Mouse (Mus musculus) limb, embryonic 14.5 days (tissue): ENCODE measurements around the gene Becn1. TPM values are rescaled to one million over a fixed set of nuclear protein-coding genes. Genes with fewer than 3 reads are reported as not detected.

Experiments
- ATAC-seq: fragments of 200-750 bp; cut with Nextera tagmentation; 2 replicates; pipeline ENCODE4 v1.8.0; 2017; ENCODE audit warnings: low read depth, moderate number of reproducible peaks, moderate TSS enrichment; ENCODE audit not compliant: low FRiP score
- DNase-seq: peaks from one replicate; pipeline ENCODE4 v3.0.0-alpha.2; 2015; ENCODE audit warnings: low spot score
- H3K27ac ChIP-seq: fragments of 300-500 bp; sonication (generic); replicated peaks from 2 replicates; pipeline ENCODE4 v1.5.1; 2014; ENCODE audit warnings: low read depth, mild to moderate bottlenecking, low read length, moderate library complexity, mixed read lengths
- H3K27me3 ChIP-seq: fragments of 300-500 bp; sonication (generic); 2 replicates; pipeline ENCODE4 v1.6.1; 2014; ENCODE audit warnings: low read length, mixed read lengths; ENCODE audit not compliant: control insufficient read depth, insufficient read depth
- H3K36me3 ChIP-seq: fragments of 300-500 bp; sonication (generic); 2 replicates; pipeline ENCODE4 v1.6.1; 2014; ENCODE audit warnings: mild to moderate bottlenecking, low read length, moderate library complexity, mixed read lengths; ENCODE audit not compliant: control insufficient read depth, insufficient read depth
- H3K4me1 ChIP-seq: fragments of 300-500 bp; sonication (generic); 2 replicates; pipeline ENCODE4 v1.6.1; 2014; ENCODE audit warnings: antibody characterized with exemption, low read length, mixed read lengths; ENCODE audit not compliant: control insufficient read depth, insufficient read depth
- H3K4me2 ChIP-seq: fragments of 300-500 bp; sonication (generic); replicated peaks from 2 replicates; pipeline ENCODE4 v1.6.1; 2014; ENCODE audit warnings: low read depth, mild to moderate bottlenecking, low read length, moderate library complexity; ENCODE audit not compliant: severe bottlenecking
- H3K4me3 ChIP-seq: fragments of 300-500 bp; sonication (generic); replicated peaks from 2 replicates; pipeline ENCODE4 v1.5.1; 2014; ENCODE audit warnings: low read length
- H3K9ac ChIP-seq: fragments of 300-500 bp; sonication (generic); 2 replicates; pipeline ENCODE4 v1.6.1; 2014; ENCODE audit warnings: mild to moderate bottlenecking, low read depth, low read length, moderate library complexity; ENCODE audit not compliant: severe bottlenecking
- H3K9me3 ChIP-seq: fragments of 300-500 bp; sonication (generic); 2 replicates; pipeline ENCODE4 v1.6.1; 2016; ENCODE audit warnings: low read length; ENCODE audit not compliant: control insufficient read depth
- POLR2A ChIP-seq: fragments of 200-500 bp; IDR thresholded peaks from 2 replicates; pipeline ENCODE4 v1.8.0; 2012; ENCODE audit warnings: inconsistent platforms, mild to moderate bottlenecking, moderate library complexity, borderline replicate concordance; ENCODE audit not compliant: insufficient read depth, insufficient read length; ENCODE audit errors: extremely low read depth
- WGBS: fragments of 180-500 bp; shearing (Covaris S2); extraction: QIAGEN DNeasy Blood & Tissue Kit; methylation state at CpG from one replicate; pipeline ENCODE4 v1.1.7; 2014; 5-methylcytosine and 5-hydroxymethylcytosine counted together
- polyA plus RNA-seq, 2 experiments: library from polyadenylated mRNA; depleted of rRNA in 1 of 2; stranded (reverse) in 1 of 2; unstranded in 1 of 2; fragments of >200 nt; fragmentation: Nextera tagmentation in 1 of 2; extraction: Ambion mirVana in 1 of 2; gene quantifications; 2 replicates each; pipeline versions ENCODE4 v1.2.1 to v1.2.3; 2012 to 2014

The Becn1 gene
- polyA plus RNA-seq, 2 experiments, result 86.5 to 118 TPM

GRCm38 (mm10) chr11:101347083-101347775 is 45.1 kb upstream of the Becn1 start:
- WGBS, result 73% methylated on average over 10 of the region's 10 CpGs
- no peaks in the 10 kb centered on the region for H3K36me3 ChIP-seq
- no peak for TF ChIP-seq POLR2A
- H3K9ac ChIP-seq, result no peak overlapping the region
- ATAC-seq (no peak), DNase-seq (no peak)
- no peaks in the 10 kb centered on the region for H3K4me1 ChIP-seq
- H3K4me2 ChIP-seq, result no peak overlapping the region
- H3K9me3 ChIP-seq, result no peaks in the 10 kb centered on the region
- H3K4me3 ChIP-seq, result no peak overlapping the region
- no peak overlapping the region for H3K27ac ChIP-seq
- H3K27me3 ChIP-seq, result no peaks in the 10 kb centered on the region

GRCm38 (mm10) chr11:101338123-101338760 is 36.2 kb upstream of the Becn1 start:
- Histone ChIP-seq H3K9me3 (no peaks in the 10 kb centered on the region), H3K36me3 (no peaks in the 10 kb centered on the region), H3K9ac (peak overlapping the region; percentile 31; the same call in 1 of the 2 replicates), H3K27me3 (no peaks in the 10 kb centered on the region), H3K4me3 (peak overlapping the region; percentile 13; the same call in 1 of the 2 replicates), H3K4me1 (peaks cover 8% of the 10 kb centered on the region), H3K4me2 (peak overlapping the region; percentile 44), H3K27ac (no peak overlapping the region; the same call in 1 of the 2 replicates)
- whole genome bisulfite sequencing, result 2% methylated on average over 9 of the region's 9 CpGs
- DNase-seq (peak; percentile 49), ATAC-seq (peak; percentile 85; the same call in 1 of the 2 replicates)
- TF ChIP-seq POLR2A, result no peak

- ATAC-seq, result no peak
Measured at GRCm38 (mm10) chr11:101335685-101336084, 33.6 kb upstream of the Becn1 start.

GRCm38 (mm10) chr11:101334516-101334915 is 32.4 kb upstream of the Becn1 start:
- no peaks in the 10 kb centered on the region for H3K9me3 ChIP-seq
- H3K9ac ChIP-seq, result no peak overlapping the region
- H3K4me1 ChIP-seq, result peaks cover 8% of the 10 kb centered on the region
- H3K27ac ChIP-seq, result no peak overlapping the region
- no peak overlapping the region for H3K4me3 ChIP-seq
- no peaks in the 10 kb centered on the region for H3K36me3 ChIP-seq
- DNase-seq (no peak), ATAC-seq (no peak)
- WGBS, result 9% methylated on average over 6 of the region's 6 CpGs
- H3K4me2 ChIP-seq, result no peak overlapping the region
- no peak for TF ChIP-seq POLR2A
- no peaks in the 10 kb centered on the region for H3K27me3 ChIP-seq

More at GRCm38 (mm10) chr11:101335685-101336084, 33.6 kb upstream of the Becn1 start:
- Histone ChIP-seq H3K27me3 (no peaks in the 10 kb centered on the region), H3K4me2 (no peak overlapping the region), H3K9me3 (no peaks in the 10 kb centered on the region), H3K36me3 (no peaks in the 10 kb centered on the region), H3K4me1 (peaks cover 8% of the 10 kb centered on the region), H3K27ac (no peak overlapping the region), H3K4me3 (no peak overlapping the region), H3K9ac (no peak overlapping the region)
- no peak for DNase-seq
- no peak for TF ChIP-seq POLR2A
- WGBS, result 81% methylated on average over 9 of the region's 9 CpGs

- 25% methylated on average over 10 of the region's 10 CpGs for WGBS
- H3K9ac ChIP-seq, result no peak overlapping the region
- no peak for TF ChIP-seq POLR2A
Measured at GRCm38 (mm10) chr11:101334023-101334422, 31.9 kb upstream of the Becn1 start.

More at GRCm38 (mm10) chr11:101334023-101334422, 31.9 kb upstream of the Becn1 start:
- DNase-seq (no peak), ATAC-seq (no peak)
- H3K27ac ChIP-seq, result no peak overlapping the region
- peaks cover 8% of the 10 kb centered on the region for H3K4me1 ChIP-seq
- H3K9me3 ChIP-seq, result no peaks in the 10 kb centered on the region
- H3K4me2 ChIP-seq, result no peak overlapping the region
- H3K27me3 ChIP-seq, result no peaks in the 10 kb centered on the region
- H3K4me3 ChIP-seq, result no peak overlapping the region
- H3K36me3 ChIP-seq, result no peaks in the 10 kb centered on the region
